Mouse (Mus musculus): ENCODE measurements at regions not wholly inside any gene's neighbourhood (a gene's known extent, or its start where the extent isn't known, plus 50 kb on each side); places are given as distances from the start of the nearest gene placed in this dataset.

- DNase-seq (ENCODE audit: low spot score), result peak; percentile 41
- Histone ChIP-seq H3K4me3 (ENCODE audit: low read depth, low read length) (no peak overlapping the region), H3K4me2 (ENCODE audit: low read length) (no peak overlapping the region), H3K27ac (ENCODE audit: low read depth, low read length) (no peak overlapping the region), H3K9me3 (replicated peaks; ENCODE audit: control insufficient read depth, low read length) (no peaks in the 10 kb centered on the region), H3K9ac (ENCODE audit: low read length) (no peak overlapping the region), H3K27me3 (replicated peaks; ENCODE audit: control insufficient read depth, insufficient read depth, low read length) (no peaks in the 10 kb centered on the region), H3K4me1 (ENCODE audit: control insufficient read depth, insufficient read depth, low read length) (no peaks in the 10 kb centered on the region), H3K36me3 (ENCODE audit: control insufficient read depth, insufficient read depth, low read length) (no peaks in the 10 kb centered on the region)
- 76% methylated on average over 3 of the region's 3 CpGs for WGBS
- no peak for ATAC-seq
These were observed 95.0 kb upstream of the 1700025G04Rik start for GRCm38 (mm10) chr1:152184956-152185355.

- H3K4me3 ChIP-seq (ENCODE audit: low read depth, low read length), result no peak overlapping the region
- no peaks in the 10 kb centered on the region for H3K9me3 ChIP-seq (replicated peaks; ENCODE audit: control insufficient read depth, low read length)
- H3K9ac ChIP-seq (ENCODE audit: low read length), result no peak overlapping the region
- peaks cover 5% of the 10 kb centered on the region for H3K4me1 ChIP-seq (ENCODE audit: control insufficient read depth, insufficient read depth, low read length)
- no peak for ATAC-seq
- H3K27ac ChIP-seq (ENCODE audit: low read depth, low read length), result no peak overlapping the region
- no peaks in the 10 kb centered on the region for H3K36me3 ChIP-seq (ENCODE audit: control insufficient read depth, insufficient read depth, low read length)
- 88% methylated on average over 9 of the region's 9 CpGs for WGBS
- no peak overlapping the region for H3K4me2 ChIP-seq (ENCODE audit: low read length)
- H3K27me3 ChIP-seq (replicated peaks; ENCODE audit: control insufficient read depth, insufficient read depth, low read length), result no peaks in the 10 kb centered on the region
- no peak for DNase-seq (ENCODE audit: low spot score)
These were observed 86.5 kb upstream of the 1700025G04Rik start for GRCm38 (mm10) chr1:152176267-152176970.

- no peaks in the 10 kb centered on the region for H3K27me3 ChIP-seq (replicated peaks; ENCODE audit: control insufficient read depth, insufficient read depth, low read length)
- no peak for ATAC-seq
- no peak overlapping the region for H3K27ac ChIP-seq (ENCODE audit: low read depth, low read length)
- H3K9ac ChIP-seq (ENCODE audit: low read length), result no peak overlapping the region
- H3K9me3 ChIP-seq (replicated peaks; ENCODE audit: control insufficient read depth, low read length), result no peaks in the 10 kb centered on the region
- WGBS, result 91% methylated on average over 3 of the region's 3 CpGs
- no peak overlapping the region for H3K4me2 ChIP-seq (ENCODE audit: low read length)
- H3K36me3 ChIP-seq (ENCODE audit: control insufficient read depth, insufficient read depth, low read length), result no peaks in the 10 kb centered on the region
- H3K4me3 ChIP-seq (ENCODE audit: low read depth, low read length), result no peak overlapping the region
- H3K4me1 ChIP-seq (ENCODE audit: control insufficient read depth, insufficient read depth, low read length), result peaks cover 10% of the 10 kb centered on the region
- no peak for DNase-seq (ENCODE audit: low spot score)
These were observed 85.8 kb upstream of the 1700025G04Rik start for GRCm38 (mm10) chr1:152175691-152176090.

- Histone ChIP-seq H3K4me3 (ENCODE audit: low read depth, low read length) (no peak overlapping the region), H3K9ac (ENCODE audit: low read length) (no peak overlapping the region), H3K4me1 (ENCODE audit: control insufficient read depth, insufficient read depth, low read length) (peaks cover 10% of the 10 kb centered on the region), H3K4me2 (ENCODE audit: low read length) (no peak overlapping the region), H3K27me3 (replicated peaks; ENCODE audit: control insufficient read depth, insufficient read depth, low read length) (no peaks in the 10 kb centered on the region), H3K27ac (ENCODE audit: low read depth, low read length) (no peak overlapping the region), H3K36me3 (ENCODE audit: control insufficient read depth, insufficient read depth, low read length) (no peaks in the 10 kb centered on the region), H3K9me3 (replicated peaks; ENCODE audit: control insufficient read depth, low read length) (no peaks in the 10 kb centered on the region)
- ATAC-seq (no peak), DNase-seq (ENCODE audit: low spot score) (peak; percentile 25)
- 79% methylated on average over 4 of the region's 4 CpGs for WGBS
These were observed 84.5 kb upstream of the 1700025G04Rik start for GRCm38 (mm10) chr1:152174464-152174863.

- Histone ChIP-seq H3K36me3 (ENCODE audit: control insufficient read depth, insufficient read depth, low read length) (no peaks in the 10 kb centered on the region), H3K27ac (ENCODE audit: low read depth, low read length) (peak overlapping the region; percentile 71), H3K4me3 (ENCODE audit: low read depth, low read length) (no peak overlapping the region), H3K9me3 (replicated peaks; ENCODE audit: control insufficient read depth, low read length) (no peaks in the 10 kb centered on the region), H3K27me3 (replicated peaks; ENCODE audit: control insufficient read depth, insufficient read depth, low read length) (no peaks in the 10 kb centered on the region), H3K4me1 (ENCODE audit: control insufficient read depth, insufficient read depth, low read length) (peaks cover 13% of the 10 kb centered on the region), H3K4me2 (ENCODE audit: low read length) (no peak overlapping the region), H3K9ac (ENCODE audit: low read length) (peak overlapping the region; percentile 29; the same call in 1 of the 2 replicates)
- ATAC-seq, result peak; percentile 57; the same call in 1 of the 2 replicates
- peak; percentile 53 for DNase-seq (ENCODE audit: low spot score)
- 15% methylated on average over 16 of the region's 16 CpGs for WGBS
These were observed 81.3 kb upstream of the 1700025G04Rik start for GRCm38 (mm10) chr1:152171034-152171790.

GRCm38 (mm10) chr1:152170583-152170982 is 80.7 kb upstream of the 1700025G04Rik start:
- Histone ChIP-seq H3K27ac (ENCODE audit: low read depth, low read length) (no peak overlapping the region), H3K4me3 (ENCODE audit: low read depth, low read length) (no peak overlapping the region), H3K4me1 (ENCODE audit: control insufficient read depth, insufficient read depth, low read length) (peaks cover 20% of the 10 kb centered on the region), H3K4me2 (ENCODE audit: low read length) (no peak overlapping the region), H3K9me3 (replicated peaks; ENCODE audit: control insufficient read depth, low read length) (no peaks in the 10 kb centered on the region), H3K9ac (ENCODE audit: low read length) (no peak overlapping the region), H3K27me3 (replicated peaks; ENCODE audit: control insufficient read depth, insufficient read depth, low read length) (no peaks in the 10 kb centered on the region), H3K36me3 (ENCODE audit: control insufficient read depth, insufficient read depth, low read length) (no peaks in the 10 kb centered on the region)
- WGBS, result 93% methylated on average over 8 of the region's 8 CpGs
- DNase-seq (ENCODE audit: low spot score), result no peak
- ATAC-seq, result no peak

- WGBS, result 69% methylated on average over 14 of the region's 14 CpGs
- H3K4me3 ChIP-seq (ENCODE audit: low read depth, low read length), result no peak overlapping the region
These were observed 79.6 kb upstream of the 1700025G04Rik start for GRCm38 (mm10) chr1:152169508-152169907.

GRCm38 (mm10) chr1:152168284-152168683 is 78.4 kb upstream of the 1700025G04Rik start:
- WGBS, result 54% methylated on average over 4 of the region's 4 CpGs
- H3K9ac ChIP-seq (ENCODE audit: low read length), result no peak overlapping the region
- DNase-seq (ENCODE audit: low spot score) (peak; percentile 11), ATAC-seq (no peak)
- peaks cover 30% of the 10 kb centered on the region for H3K4me1 ChIP-seq (ENCODE audit: control insufficient read depth, insufficient read depth, low read length)
- no peaks in the 10 kb centered on the region for H3K9me3 ChIP-seq (replicated peaks; ENCODE audit: control insufficient read depth, low read length)
- no peak overlapping the region for H3K4me2 ChIP-seq (ENCODE audit: low read length)
- H3K27ac ChIP-seq (ENCODE audit: low read depth, low read length), result no peak overlapping the region
- H3K27me3 ChIP-seq (replicated peaks; ENCODE audit: control insufficient read depth, insufficient read depth, low read length), result no peaks in the 10 kb centered on the region
- H3K4me3 ChIP-seq (ENCODE audit: low read depth, low read length), result no peak overlapping the region
- no peaks in the 10 kb centered on the region for H3K36me3 ChIP-seq (ENCODE audit: control insufficient read depth, insufficient read depth, low read length)

More at GRCm38 (mm10) chr1:152169508-152169907, 79.6 kb upstream of the 1700025G04Rik start:
- H3K4me2 ChIP-seq (ENCODE audit: low read length), result no peak overlapping the region
- H3K27ac ChIP-seq (ENCODE audit: low read depth, low read length), result no peak overlapping the region
- no peaks in the 10 kb centered on the region for H3K27me3 ChIP-seq (replicated peaks; ENCODE audit: control insufficient read depth, insufficient read depth, low read length)
- no peaks in the 10 kb centered on the region for H3K36me3 ChIP-seq (ENCODE audit: control insufficient read depth, insufficient read depth, low read length)
- DNase-seq (ENCODE audit: low spot score), result peak; percentile 8
- ATAC-seq, result no peak
- peaks cover 30% of the 10 kb centered on the region for H3K4me1 ChIP-seq (ENCODE audit: control insufficient read depth, insufficient read depth, low read length)
- no peak overlapping the region for H3K9ac ChIP-seq (ENCODE audit: low read length)
- H3K9me3 ChIP-seq (replicated peaks; ENCODE audit: control insufficient read depth, low read length), result no peaks in the 10 kb centered on the region

GRCm38 (mm10) chr1:152167716-152168115 is 77.8 kb upstream of the 1700025G04Rik start:
- Histone ChIP-seq H3K4me2 (ENCODE audit: low read length) (no peak overlapping the region), H3K9ac (ENCODE audit: low read length) (no peak overlapping the region), H3K9me3 (replicated peaks; ENCODE audit: control insufficient read depth, low read length) (no peaks in the 10 kb centered on the region), H3K27ac (ENCODE audit: low read depth, low read length) (no peak overlapping the region), H3K27me3 (replicated peaks; ENCODE audit: control insufficient read depth, insufficient read depth, low read length) (no peaks in the 10 kb centered on the region), H3K4me3 (ENCODE audit: low read depth, low read length) (no peak overlapping the region), H3K36me3 (ENCODE audit: control insufficient read depth, insufficient read depth, low read length) (no peaks in the 10 kb centered on the region), H3K4me1 (ENCODE audit: control insufficient read depth, insufficient read depth, low read length) (peaks cover 30% of the 10 kb centered on the region)
- WGBS, result 88% methylated on average over 5 of the region's 5 CpGs
- DNase-seq (ENCODE audit: low spot score) (no peak), ATAC-seq (no peak)
